Mouse (Mus musculus): Measurements from ENCODE around the gene Pstpip1.

Pstpip1 gene

GRCm38 (mm10) chr9:56146326-56146923 is 56.7 kb downstream of the Pstpip1 start:
- intact Hi-C loops (cut with DNase I): no loop called here

DNA sequence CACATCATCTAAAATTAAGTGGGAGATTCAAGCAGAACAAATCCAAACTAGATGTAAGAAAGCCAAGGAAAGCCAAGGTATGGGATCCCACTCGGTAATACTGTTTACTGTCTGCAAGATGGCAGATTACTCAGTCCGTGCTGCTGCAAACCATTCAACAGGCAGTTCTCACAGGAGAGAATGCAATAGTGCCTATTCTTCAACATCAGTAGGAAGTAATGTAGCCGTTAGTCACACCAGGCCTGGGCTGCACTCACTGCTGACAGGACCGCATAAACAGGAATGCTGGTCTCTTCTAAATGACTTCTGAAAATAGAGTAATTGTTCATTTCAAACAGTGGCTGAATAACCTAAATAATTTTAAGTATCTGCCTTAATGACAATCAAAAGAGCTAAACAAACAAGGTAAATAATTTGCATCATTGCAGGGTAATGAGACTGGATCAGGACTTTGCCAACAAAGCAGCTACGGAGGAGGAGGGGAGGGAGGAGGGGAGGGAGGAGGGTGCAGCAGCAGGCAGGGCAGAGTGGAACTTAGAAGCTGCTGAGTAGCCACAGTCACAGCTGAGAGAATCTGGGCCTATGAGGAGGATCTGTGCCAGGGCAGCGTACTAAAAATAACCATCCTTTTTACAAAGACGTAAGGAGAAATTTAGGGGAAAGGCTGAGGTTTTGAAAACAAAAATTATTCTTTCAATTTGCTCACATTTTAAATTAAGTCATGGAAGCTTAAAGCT is 62.2 kb downstream of the Pstpip1 start:
- intact Hi-C loops (cut with DNase I): no loop called here

GRCm38 (mm10) chr9:56152482-56153007 is 62.8 kb downstream of the Pstpip1 start:
- intact Hi-C loops (cut with DNase I): no loop called here

DNA sequence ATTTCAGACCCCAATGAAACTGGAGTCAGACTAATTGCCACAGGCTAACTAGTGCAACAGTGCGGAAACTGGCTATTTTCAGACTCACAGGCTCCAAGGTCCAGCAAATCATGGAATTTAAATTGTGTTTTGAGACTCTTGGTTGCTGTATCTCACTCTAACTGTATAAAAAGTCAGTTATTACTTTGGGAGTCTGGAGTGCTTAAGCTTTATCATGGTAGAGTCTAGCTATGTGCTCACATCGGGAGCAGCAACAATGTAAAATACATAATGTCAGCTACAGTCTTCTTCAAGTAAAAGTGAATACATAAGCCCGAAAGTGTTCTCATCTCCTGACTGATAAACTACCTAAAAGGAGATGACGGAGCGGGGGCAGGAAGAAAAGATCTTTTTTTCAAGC is 64.8 kb downstream of the Pstpip1 start:
- intact Hi-C loops (cut with DNase I): no loop called here

DNA sequence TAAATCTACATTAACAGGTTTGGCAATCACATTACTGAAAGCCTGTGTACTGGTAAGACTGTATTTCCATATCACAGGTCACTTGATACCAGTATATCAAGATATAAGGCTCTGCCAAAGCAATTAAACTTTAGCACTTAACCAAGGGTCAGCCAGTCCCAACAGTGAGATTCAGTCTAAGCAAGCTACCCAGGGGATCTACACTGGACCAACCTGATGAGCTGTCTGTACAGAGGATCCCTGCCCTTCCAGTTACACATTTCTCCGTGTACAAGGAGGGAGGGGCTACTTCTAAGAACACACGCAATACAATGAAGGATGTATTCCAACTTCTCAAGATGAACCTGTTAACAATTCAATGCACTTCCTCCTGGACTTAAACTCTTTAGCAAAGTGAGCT is 68.3 kb downstream of the Pstpip1 start:
- intact Hi-C loops (cut with DNase I): no loop called here

- intact Hi-C loops (cut with DNase I): no loop called here
Observed at GRCm38 (mm10) chr9:56159456-56159855, 69.7 kb downstream of the Pstpip1 start.

DNA sequence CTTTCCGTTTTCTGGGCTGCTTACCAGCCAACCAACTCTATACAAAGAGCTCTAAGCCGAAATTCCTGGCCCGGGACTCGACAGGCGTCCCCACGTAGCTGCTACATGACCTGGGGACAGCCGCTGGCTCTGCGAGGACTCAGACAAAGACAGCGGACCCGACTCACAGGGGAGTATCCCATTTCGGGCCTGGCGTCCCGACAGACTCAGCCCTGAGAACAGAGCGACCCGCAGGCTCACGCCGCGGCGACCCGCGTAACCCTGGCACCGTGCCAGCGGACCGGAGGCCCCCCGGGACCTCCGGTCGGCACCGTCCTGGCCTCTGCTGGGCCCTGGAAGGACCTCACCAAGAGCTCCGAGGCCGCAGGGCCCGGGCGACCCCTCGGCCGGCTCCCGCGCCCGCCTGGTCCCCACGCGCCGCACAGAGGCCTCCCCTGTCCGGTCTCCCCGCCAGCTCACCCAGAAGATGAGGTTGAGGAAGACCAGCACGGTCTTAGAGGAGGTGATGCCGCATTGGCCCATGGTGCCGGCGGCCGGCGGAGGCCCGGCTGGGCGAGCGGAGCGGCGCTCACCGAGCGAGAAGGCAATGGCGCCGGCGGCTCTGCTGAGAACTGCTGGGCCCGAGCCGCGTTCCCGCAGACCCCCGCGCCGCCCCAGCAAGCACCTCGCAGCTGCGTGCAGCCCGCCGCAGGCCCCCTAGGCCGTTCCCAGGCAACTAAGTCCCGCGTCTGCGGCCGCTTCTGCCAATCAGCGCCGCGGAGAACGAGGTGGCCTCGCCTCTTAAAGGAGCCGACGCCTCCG is 70.8 kb downstream of the Pstpip1 start:
- intact Hi-C loops (cut with DNase I): no loop called here

GRCm38 (mm10) chr9:56165377-56165776 is 75.6 kb downstream of the Pstpip1 start, which contains the start of gene Tspan3:
Gene Tspan3 (minus strand): TSS chr9:56165477.
- intact Hi-C loops (cut with DNase I): no loop called here

GRCm38 (mm10) chr9:56166161-56166560 is 76.4 kb downstream of the Pstpip1 start:
- intact Hi-C loops (cut with DNase I): no loop called here

DNA sequence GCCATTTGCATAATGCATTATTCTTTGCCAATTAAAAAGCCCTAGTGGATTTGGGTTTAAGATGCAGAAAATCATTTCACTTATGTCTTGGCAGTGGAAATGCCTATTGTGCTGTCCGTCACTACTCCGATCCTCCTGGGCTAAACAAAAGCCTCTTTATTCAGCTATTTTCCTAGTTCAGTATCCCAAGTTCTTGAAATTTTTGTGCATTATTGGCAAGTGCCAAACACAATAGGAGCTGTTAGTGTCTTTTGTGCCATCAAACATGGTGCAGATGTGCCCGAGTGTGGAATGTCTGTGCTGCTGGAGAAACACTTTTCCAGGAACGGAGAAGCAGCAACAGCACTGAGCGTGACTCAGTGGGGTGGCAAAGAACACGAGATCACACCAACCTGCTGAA is 77.9 kb downstream of the Pstpip1 start:
- intact Hi-C loops (cut with DNase I): no loop called here

DNA sequence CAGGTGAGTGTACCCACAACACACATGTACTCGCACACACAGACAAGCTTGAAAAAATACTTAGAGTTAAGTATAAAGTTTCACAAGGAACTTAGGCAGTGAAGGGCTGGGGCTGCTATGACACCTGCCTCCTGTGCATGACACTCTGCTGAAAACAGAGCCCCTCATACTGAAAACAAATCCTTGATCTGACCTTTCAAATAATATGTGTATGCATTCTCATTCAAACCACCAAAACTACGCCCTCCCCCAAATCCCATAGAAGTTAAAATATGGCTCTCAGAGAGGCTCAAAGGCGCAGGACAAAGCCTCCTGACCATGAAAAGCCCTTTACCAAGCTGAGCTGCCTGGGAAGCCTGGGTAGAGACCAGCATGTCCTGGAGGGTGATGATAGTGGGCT is 85.6 kb downstream of the Pstpip1 start:
- intact Hi-C loops (cut with DNase I): no loop called here

DNA sequence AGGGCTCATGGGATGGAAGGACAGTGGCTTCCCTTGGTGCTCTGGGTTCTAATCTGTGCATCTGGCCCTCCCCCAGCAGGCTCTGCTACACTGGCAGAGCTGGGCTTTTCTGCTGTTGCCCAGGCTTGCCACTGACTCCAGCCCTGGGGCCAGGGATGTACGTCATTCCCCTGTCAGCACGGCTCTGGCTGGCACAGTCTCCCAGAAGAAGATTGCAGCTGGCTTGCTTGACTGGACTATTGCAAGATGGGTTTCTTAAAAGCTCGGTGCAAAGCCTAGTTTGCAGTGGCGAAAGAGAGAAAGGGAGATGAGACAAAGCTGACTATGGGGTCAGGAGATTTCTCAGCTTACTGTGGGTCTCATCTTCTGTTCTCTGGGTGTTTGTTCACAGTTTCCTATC is 87.6 kb downstream of the Pstpip1 start:
- intact Hi-C loops (cut with DNase I): no loop called here
